In the genomic region with DNA sequence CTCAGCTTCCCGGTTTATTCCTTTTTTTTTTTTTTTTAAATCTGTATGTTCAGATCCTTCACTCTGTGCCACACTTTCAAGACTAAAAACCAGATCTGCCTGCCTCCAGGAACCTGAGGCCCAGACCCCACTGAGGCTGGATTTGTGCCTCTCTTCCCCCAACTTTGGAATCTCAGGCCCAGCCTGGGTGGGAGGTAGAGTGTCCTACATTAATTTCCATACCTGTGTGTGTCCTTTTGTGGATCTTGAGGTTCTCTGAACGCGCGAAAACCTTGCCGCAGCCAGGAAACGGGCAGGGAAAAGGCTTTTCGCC, we compare ENCODE assay signal across 10 mouse cellular contexts. TPM values are rescaled to one million over a fixed set of nuclear protein-coding genes. Genes with fewer than 3 reads are reported as not detected.
A peak's percentile ranks its signal among the peaks of the same experiment; 100 is the strongest.
DNase-seq lines count a peak whose midpoint lies in the region; ATAC-seq lines count a peak whose summit lies in the region.
"Had no signal": no experiment of that assay in that cellular context is flagged by ENCODE, and none has a peak within 500 bp of the region (broad histone marks: within the 10 kb centered on the region; RNA-seq: fewer than 3 reads in every experiment).

No protein-coding gene starts in this region.

- 0 out of 2 replicates have a peak overlapping the region, but pooled peaks have one; percentile 24 for H3K4me3 ChIP-seq in kidney, embryonic 15.5 days (replicated peaks)
- peak overlapping the region; percentile 72 for H3K4me3 ChIP-seq in forebrain, embryonic 11.5 days (ENCODE audit: low read depth, low read length)
- peak overlapping the region; percentile 28; the same call in 1 of the 2 replicates for H3K4me3 ChIP-seq in limb, embryonic 12.5 days (replicated peaks)
- peak overlapping the region; percentile 59 for H3K4me3 ChIP-seq in neural tube, embryonic 15.5 days (replicated peaks)
- H3K4me3 ChIP-seq in kidney, embryonic 16.5 days (ENCODE audit: low read length) = no peak overlapping the region

- H3K27ac ChIP-seq in kidney, embryonic 15.5 days = no peak overlapping the region
- peak overlapping the region; percentile 95 for H3K27ac ChIP-seq in forebrain, embryonic 11.5 days (ENCODE audit: low read depth, low read length)
- H3K27ac ChIP-seq in limb, embryonic 12.5 days = no peak overlapping the region
- peak overlapping the region; percentile 95 for H3K27ac ChIP-seq in neural tube, embryonic 15.5 days (replicated peaks)
- H3K27ac ChIP-seq in kidney, embryonic 16.5 days (ENCODE audit: low read length) = no peak overlapping the region

- peaks cover 26% of the 10 kb centered on the region for H3K4me1 ChIP-seq in kidney, embryonic 15.5 days
- no peaks in the 10 kb centered on the region; the same call in 1 of the 2 replicates for H3K4me1 ChIP-seq in forebrain, embryonic 11.5 days (replicated peaks; ENCODE audit: control insufficient read depth, insufficient read depth, low read length)
- H3K4me1 ChIP-seq in limb, embryonic 12.5 days (replicated peaks) = peaks cover 12% of the 10 kb centered on the region
- peaks cover 6% of the 10 kb centered on the region for H3K4me1 ChIP-seq in neural tube, embryonic 15.5 days
- H3K4me1 ChIP-seq in kidney, embryonic 16.5 days (ENCODE audit: insufficient read depth, low read length) = peaks cover 11% of the 10 kb centered on the region; the same call in 1 of the 2 replicates

- no peaks in the 10 kb centered on the region for H3K9me3 ChIP-seq in kidney, embryonic 15.5 days (replicated peaks)
- no peaks in the 10 kb centered on the region for H3K9me3 ChIP-seq in forebrain, embryonic 11.5 days (ENCODE audit: control insufficient read depth, low read length)
- H3K9me3 ChIP-seq in limb, embryonic 12.5 days = no peaks in the 10 kb centered on the region
- no peaks in the 10 kb centered on the region for H3K9me3 ChIP-seq in neural tube, embryonic 15.5 days (replicated peaks)
- H3K9me3 ChIP-seq in kidney, embryonic 16.5 days (ENCODE audit: low read length) = no peaks in the 10 kb centered on the region

- no peaks in the 10 kb centered on the region for H3K36me3 ChIP-seq in kidney, embryonic 15.5 days
- no peaks in the 10 kb centered on the region for H3K36me3 ChIP-seq in forebrain, embryonic 11.5 days (ENCODE audit: control insufficient read depth, insufficient read depth, low read length)
- H3K36me3 ChIP-seq in limb, embryonic 12.5 days = no peaks in the 10 kb centered on the region
- no peaks in the 10 kb centered on the region for H3K36me3 ChIP-seq in neural tube, embryonic 15.5 days
- H3K36me3 ChIP-seq in kidney, embryonic 16.5 days (ENCODE audit: insufficient read depth, low read length) = no peaks in the 10 kb centered on the region

- under 1% methylated on average over 7 of the region's 7 CpGs for WGBS in kidney, embryonic 15.5 days
- 3% methylated on average over 7 of the region's 7 CpGs for WGBS in forebrain, embryonic 11.5 days
- WGBS in limb, embryonic 12.5 days = 1% methylated on average over 7 of the region's 7 CpGs
- WGBS in neural tube, embryonic 15.5 days = 0% methylated on average over 7 of the region's 7 CpGs
- WGBS in kidney, embryonic 16.5 days = 0% methylated on average over 7 of the region's 7 CpGs

- H3K27me3 ChIP-seq in kidney, embryonic 15.5 days = peaks cover 94% of the 10 kb centered on the region
- peaks cover 16% of the 10 kb centered on the region for H3K27me3 ChIP-seq in forebrain, embryonic 11.5 days (ENCODE audit: control insufficient read depth, insufficient read depth, low read length)
- H3K27me3 ChIP-seq in limb, embryonic 12.5 days = peaks cover 91% of the 10 kb centered on the region
- H3K27me3 ChIP-seq in neural tube, embryonic 15.5 days (replicated peaks) = peaks cover 7% of the 10 kb centered on the region
- peaks cover 93% of the 10 kb centered on the region for H3K27me3 ChIP-seq in kidney, embryonic 16.5 days (ENCODE audit: insufficient read depth, low read length)

- H3K4me2 ChIP-seq in kidney, embryonic 15.5 days = no peak overlapping the region
- peak overlapping the region; percentile 49 for H3K4me2 ChIP-seq in forebrain, embryonic 11.5 days (ENCODE audit: low read depth, low read length, severe bottlenecking)
- no peak overlapping the region for H3K4me2 ChIP-seq in limb, embryonic 12.5 days
- peak overlapping the region; percentile 53 for H3K4me2 ChIP-seq in neural tube, embryonic 15.5 days
- no peak overlapping the region for H3K4me2 ChIP-seq in kidney, embryonic 16.5 days (replicated peaks; ENCODE audit: low read depth, low read length)

- no peak for ATAC-seq in kidney, embryonic 15.5 days (replicated peaks; ENCODE audit: low FRiP score)
- ATAC-seq in forebrain, embryonic 11.5 days (replicated peaks; ENCODE audit: low FRiP score) = no peak
- ATAC-seq in limb, embryonic 12.5 days (ENCODE audit: insufficient number of reproducible peaks, insufficient read depth, low FRiP score, low TSS enrichment, low read depth) = no peak
- no peak for ATAC-seq in neural tube, embryonic 15.5 days (ENCODE audit: low FRiP score)
- no peak for ATAC-seq in kidney, embryonic 16.5 days (ENCODE audit: low FRiP score, low TSS enrichment)

- DNase-seq in kidney, adult 8-10 months = no peak
- DNase-seq in forebrain, embryonic 11.5 days (ENCODE audit: low spot score) = no peak
- DNase-seq in ovary, postnatal 14 days (ENCODE audit: low spot score) = no peak
- DNase-seq in spleen, postnatal 4 days (ENCODE audit: low spot score in 2 of 2) = no peak
- DNase-seq: heart, adult 18-20 months; kidney, adult 11 months had no signal

- H3K9ac ChIP-seq in kidney, embryonic 15.5 days = no peak overlapping the region
- peak overlapping the region; percentile 98 for H3K9ac ChIP-seq in forebrain, embryonic 11.5 days (ENCODE audit: low read length)
- H3K9ac ChIP-seq in limb, embryonic 12.5 days (replicated peaks) = no peak overlapping the region
- peak overlapping the region; percentile 76 for H3K9ac ChIP-seq in neural tube, embryonic 15.5 days (replicated peaks)
- no peak overlapping the region for H3K9ac ChIP-seq in kidney, embryonic 16.5 days (replicated peaks; ENCODE audit: low read length)

RNA-seq across cellular contexts. Expression of a gene that starts 1.6 kb away (rescaled TPM):
- not detected in 2 replicates for polyA plus RNA-seq in kidney, embryonic 15.5 days (2015; fragmentation: Nextera tagmentation; extraction: Ambion mirVana)
- polyA plus RNA-seq in forebrain, embryonic 11.5 days (2014; fragmentation: Nextera tagmentation; extraction: Ambion mirVana) = 58.8 and 59.5 TPM in 2 replicates
- polyA plus RNA-seq in limb, embryonic 12.5 days (2016; fragmentation: Nextera tagmentation; extraction: Ambion mirVana) = 0.73 and 0.74 TPM in 2 replicates
- polyA plus RNA-seq in neural tube, embryonic 15.5 days (2015; fragmentation: Nextera tagmentation; extraction: Ambion mirVana) = 28.3 and 44.9 TPM in 2 replicates
- polyA plus RNA-seq in kidney, embryonic 16.5 days (2015; fragmentation: Nextera tagmentation; extraction: Ambion mirVana) = not detected in 2 replicates

RNA-seq across cellular contexts. Expression of a gene that starts 1.8 kb away (rescaled TPM):
- not detected in 2 replicates for polyA plus RNA-seq in kidney, embryonic 15.5 days (2015; fragmentation: Nextera tagmentation; extraction: Ambion mirVana)
- 14.7 and 15.7 TPM in 2 replicates for polyA plus RNA-seq in forebrain, embryonic 11.5 days (2014; fragmentation: Nextera tagmentation; extraction: Ambion mirVana)
- 0.13 and 0.20 TPM in 2 replicates for polyA plus RNA-seq in limb, embryonic 12.5 days (2016; fragmentation: Nextera tagmentation; extraction: Ambion mirVana)
- 9.7 and 13.2 TPM in 2 replicates for polyA plus RNA-seq in neural tube, embryonic 15.5 days (2015; fragmentation: Nextera tagmentation; extraction: Ambion mirVana)
- polyA plus RNA-seq in kidney, embryonic 16.5 days (2015; fragmentation: Nextera tagmentation; extraction: Ambion mirVana) = not detected in 2 replicates

Comparison
In these comparisons a context has a peak if more than half of its experiments do, and no peak if none do; other contexts are left out.
1. H3K27ac ChIP-seq: peak in forebrain, embryonic 11.5 days (single experiment) and neural tube, embryonic 15.5 days (single experiment); none in kidney, embryonic 15.5 days (single experiment), limb, embryonic 12.5 days (single experiment) and kidney, embryonic 16.5 days (single experiment).
2. H3K4me2 ChIP-seq: peak in forebrain, embryonic 11.5 days (single experiment) and neural tube, embryonic 15.5 days (single experiment); none in kidney, embryonic 15.5 days (single experiment), limb, embryonic 12.5 days (single experiment) and kidney, embryonic 16.5 days (single experiment).
3. H3K9ac ChIP-seq: peak in forebrain, embryonic 11.5 days (single experiment) and neural tube, embryonic 15.5 days (single experiment); none in kidney, embryonic 15.5 days (single experiment), limb, embryonic 12.5 days (single experiment) and kidney, embryonic 16.5 days (single experiment).
4. RNA of a gene that starts 1.6 kb away (polyA plus RNA-seq): 58.8 to 59.5 TPM in forebrain, embryonic 11.5 days and 28.3 to 44.9 TPM in neural tube, embryonic 15.5 days; 0.73 to 0.74 TPM in limb, embryonic 12.5 days, not detected in kidney, embryonic 15.5 days and not detected in kidney, embryonic 16.5 days; every median in the first group is over 10 times any median in the second.